Mouse (Mus musculus): ENCODE measurements around the gene Trpm8.

Gene Trpm8

GRCm38 (mm10) chr1:88246386-88246785 lies 31.1 kb upstream of the Trpm8 start:
- no peak for DNase-seq (ENCODE audit: low spot score in 2 of 2)

DNA sequence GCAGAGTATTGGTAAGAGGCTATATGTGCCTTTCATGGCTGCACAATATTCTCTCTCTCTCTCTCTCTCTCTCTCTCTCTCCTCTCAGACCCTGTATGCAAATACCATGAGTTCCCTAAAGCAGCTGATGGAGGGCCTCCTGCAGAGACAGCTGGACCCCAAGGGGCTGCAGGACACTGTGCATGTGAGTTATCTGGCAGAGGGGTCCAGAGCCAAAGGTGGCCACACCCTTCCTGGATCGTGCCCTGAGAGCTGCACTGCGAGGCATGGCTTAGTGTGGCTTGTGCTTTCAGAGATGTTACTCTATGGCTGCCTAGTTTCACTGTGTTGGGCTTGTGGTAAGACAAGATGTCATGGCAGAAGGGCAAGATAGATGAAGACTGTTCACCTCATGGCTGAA lies 29.8 kb upstream of the Trpm8 start:
- DNase-seq (ENCODE audit: low spot score in 2 of 2), result peak in 1 of 2 experiments; percentile 26

GRCm38 (mm10) chr1:88248658-88249057 lies 28.8 kb upstream of the Trpm8 start:
- DNase-seq (ENCODE audit: low spot score in 2 of 2), result no peak

- DNase-seq (ENCODE audit: low spot score in 2 of 2), result no peak
These were observed 27.9 kb upstream of the Trpm8 start for GRCm38 (mm10) chr1:88249596-88249995.

- no peak for DNase-seq (ENCODE audit: low spot score in 2 of 2)
These were observed 27.4 kb upstream of the Trpm8 start for GRCm38 (mm10) chr1:88250023-88250422.

- no peak for DNase-seq (ENCODE audit: low spot score in 2 of 2)
These were observed 24.4 kb upstream of the Trpm8 start for GRCm38 (mm10) chr1:88253106-88253505.

DNA sequence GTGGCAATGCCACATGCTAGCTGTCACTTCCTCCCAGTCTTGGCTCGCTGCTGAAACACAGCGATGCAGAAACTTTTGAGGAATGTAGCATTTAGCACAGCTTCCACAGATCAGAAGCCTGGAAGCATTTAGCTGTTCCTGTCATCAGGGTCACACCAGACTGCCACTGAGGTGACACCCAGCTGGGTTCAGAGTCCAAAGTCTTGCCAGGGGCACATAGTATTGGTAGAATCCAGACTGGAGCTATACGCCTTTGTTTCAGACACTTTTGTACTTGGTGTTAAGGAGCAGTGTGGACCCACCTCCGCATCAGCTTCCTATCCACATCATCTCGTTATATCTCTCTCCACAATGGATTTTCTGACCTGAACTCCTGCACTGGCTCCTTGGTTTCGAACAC lies 23.9 kb upstream of the Trpm8 start:
- DNase-seq (ENCODE audit: low spot score in 2 of 2), result no peak

- DNase-seq (ENCODE audit: low spot score in 2 of 2), result no peak
These were observed 22.5 kb upstream of the Trpm8 start for GRCm38 (mm10) chr1:88254793-88255465.

DNA sequence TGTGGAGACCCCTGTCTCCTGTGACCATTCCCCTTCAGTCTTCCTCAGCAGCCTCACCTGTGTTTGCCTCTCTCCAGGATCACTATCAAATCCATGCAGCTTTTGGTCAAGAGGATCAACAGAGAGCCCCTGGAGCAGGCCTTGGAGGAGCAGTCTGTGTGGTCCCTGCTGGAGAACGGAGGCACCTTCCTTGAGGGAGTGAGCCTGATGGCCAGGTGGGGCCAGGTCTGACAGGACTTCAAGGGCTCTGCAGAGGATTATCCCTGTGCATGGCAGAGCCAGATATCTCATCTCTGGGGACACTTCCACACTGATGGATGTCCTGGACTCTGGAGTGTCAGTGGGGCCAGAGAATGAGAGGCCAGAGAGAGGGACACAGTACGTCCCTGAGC lies 22.0 kb upstream of the Trpm8 start:
- no peak for DNase-seq (ENCODE audit: low spot score in 2 of 2)

GRCm38 (mm10) chr1:88255989-88256754 lies 21.3 kb upstream of the Trpm8 start:
- DNase-seq (ENCODE audit: low spot score in 2 of 2), result no peak

DNA sequence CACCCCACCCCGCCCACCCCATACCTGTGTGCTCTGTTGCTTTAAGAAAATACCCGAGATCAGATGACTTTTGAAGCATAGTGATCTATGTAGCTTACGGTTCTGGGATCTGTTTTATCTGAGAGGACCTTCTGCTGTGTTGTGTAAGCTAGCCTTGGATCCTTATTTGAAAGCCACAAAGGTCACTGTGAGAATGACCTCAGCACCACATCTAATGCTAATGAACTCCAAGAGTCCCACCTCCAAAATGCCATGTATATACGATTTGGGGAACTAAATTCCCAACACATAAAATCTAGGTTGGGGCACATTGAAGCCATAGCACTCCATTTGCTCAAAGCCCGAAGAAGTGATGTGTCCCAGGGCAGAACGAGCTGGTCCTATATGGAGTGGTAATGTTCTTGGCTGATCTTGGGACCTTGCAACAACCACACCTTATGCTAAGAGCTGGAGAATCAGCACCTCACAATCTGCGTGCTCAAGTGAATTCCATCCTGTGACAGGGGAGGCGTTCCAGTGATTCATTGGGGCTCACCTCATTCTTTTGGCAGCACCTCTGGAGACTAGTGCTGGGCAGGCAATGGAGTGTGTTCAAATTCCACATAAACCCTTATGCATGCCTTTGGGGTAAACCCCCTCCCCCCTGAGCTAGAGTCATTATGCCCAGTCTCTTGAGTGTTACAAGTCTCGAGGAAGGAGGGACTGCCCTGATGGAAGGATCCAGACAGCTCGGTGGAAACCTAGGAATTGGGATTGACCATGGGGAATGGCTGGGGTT lies 20.4 kb upstream of the Trpm8 start:
- DNase-seq (ENCODE audit: low spot score in 2 of 2), result no peak

DNA sequence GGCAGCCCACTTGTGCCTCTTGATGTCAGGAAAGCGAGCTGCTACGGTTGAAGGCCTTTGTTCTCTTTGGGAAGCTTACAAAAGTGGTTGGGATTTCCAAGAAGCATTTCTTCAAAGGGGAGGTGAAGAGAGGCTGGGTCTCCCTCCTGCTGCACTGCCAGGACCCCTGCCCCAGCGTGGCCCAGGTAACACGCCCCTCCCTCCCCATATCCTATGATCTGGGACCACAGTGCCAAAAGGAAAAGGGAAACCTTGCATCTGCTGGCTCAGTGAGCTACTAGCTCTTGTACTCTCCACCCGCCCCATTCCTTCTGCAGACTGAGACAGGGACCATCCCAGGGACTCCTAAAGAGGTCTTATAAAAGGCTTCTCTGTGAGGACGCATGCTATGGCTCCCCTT lies 19.8 kb upstream of the Trpm8 start:
- no peak for DNase-seq (ENCODE audit: low spot score in 2 of 2)

DNA sequence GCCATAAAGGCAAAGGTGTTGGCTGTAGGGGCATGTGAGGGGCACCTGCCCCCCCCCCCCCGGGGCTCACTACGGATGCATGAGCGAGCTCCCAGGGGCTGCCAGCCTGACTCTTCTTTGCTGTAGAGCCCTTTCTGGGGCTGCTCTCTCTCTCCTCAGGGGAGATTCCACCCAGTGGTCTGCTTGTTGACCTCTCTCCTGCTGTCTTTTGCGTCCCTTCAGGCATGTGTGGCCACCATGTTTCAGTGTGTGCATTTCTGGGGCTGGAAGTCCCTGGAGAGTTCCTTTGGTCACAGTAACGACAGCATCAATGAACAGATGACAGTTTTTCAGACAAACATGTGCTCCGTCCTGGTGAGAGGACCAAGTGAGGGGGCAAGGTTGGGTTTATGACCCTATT lies 19.1 kb upstream of the Trpm8 start:
- no peak for DNase-seq (ENCODE audit: low spot score in 2 of 2)

- DNase-seq (ENCODE audit: low spot score in 2 of 2), result no peak
These were observed 18.4 kb upstream of the Trpm8 start for GRCm38 (mm10) chr1:88258881-88259642.

DNA sequence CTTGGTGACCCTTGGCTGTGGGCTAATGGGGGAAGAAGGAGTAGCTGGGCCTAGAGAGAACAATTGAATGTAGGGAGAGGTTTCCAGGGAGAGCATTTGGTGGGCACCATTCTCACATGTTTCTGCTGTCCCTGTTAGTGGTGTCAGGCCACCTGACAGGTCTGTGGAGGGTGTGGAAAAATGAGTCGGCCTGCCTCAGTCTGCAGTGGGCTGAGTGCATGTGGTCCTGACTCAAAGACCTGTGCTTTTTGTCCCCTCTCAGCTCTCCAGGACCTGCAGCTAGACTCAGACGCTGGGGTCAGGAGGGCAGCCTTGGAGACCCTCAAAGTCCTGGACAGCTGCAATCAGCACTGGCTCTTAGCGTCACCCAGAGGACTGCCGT lies 17.8 kb upstream of the Trpm8 start:
- no peak for DNase-seq (ENCODE audit: low spot score in 2 of 2)

- DNase-seq (ENCODE audit: low spot score in 2 of 2), result no peak
These were observed 17.3 kb upstream of the Trpm8 start for GRCm38 (mm10) chr1:88260114-88260513.

- peak in 1 of 2 experiments; percentile 14 for DNase-seq (ENCODE audit: low spot score in 2 of 2)
These were observed 16.7 kb upstream of the Trpm8 start for GRCm38 (mm10) chr1:88260604-88261377.

DNA sequence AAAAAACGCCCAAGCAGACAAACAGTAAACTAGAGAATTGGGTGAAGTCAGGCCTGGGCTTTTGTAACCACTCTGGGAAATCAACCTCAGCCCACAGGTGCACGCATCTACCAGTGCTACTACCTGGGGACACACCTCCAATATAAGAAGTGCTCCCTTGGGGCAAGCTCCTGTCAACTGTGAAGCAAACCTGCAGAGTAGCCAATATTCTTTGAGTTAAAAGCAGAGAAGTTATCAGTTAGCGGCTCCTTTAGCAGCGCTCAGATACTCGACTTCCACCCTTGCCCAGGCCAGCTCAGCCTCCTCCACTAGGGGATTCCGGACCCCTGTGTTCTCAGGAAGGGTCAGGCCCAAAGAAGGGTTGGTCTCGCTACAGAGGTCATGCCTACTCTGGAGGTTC lies 15.8 kb upstream of the Trpm8 start:
- no peak for DNase-seq (ENCODE audit: low spot score in 2 of 2)

DNA sequence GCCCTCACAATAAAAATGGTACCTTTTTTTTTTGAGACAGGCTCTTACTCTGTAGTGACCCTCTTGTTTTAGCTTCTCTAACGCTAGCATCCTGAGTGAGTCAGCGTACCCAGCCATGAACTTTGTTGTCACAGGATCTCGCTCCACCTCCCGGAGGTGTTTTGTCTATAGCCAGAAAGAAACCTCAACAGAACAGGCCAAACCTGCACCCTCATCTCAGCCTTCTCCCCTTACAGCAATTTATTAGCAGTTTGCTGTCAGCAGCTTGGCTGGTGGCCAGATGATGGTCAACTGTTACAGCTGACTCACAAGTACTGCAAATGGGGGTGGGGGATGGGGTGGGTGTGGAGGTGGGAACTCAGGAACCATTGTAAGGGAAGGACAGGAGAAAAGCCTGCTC lies 15.2 kb upstream of the Trpm8 start:
- DNase-seq (ENCODE audit: low spot score in 2 of 2), result no peak

GRCm38 (mm10) chr1:88262961-88263360 lies 14.5 kb upstream of the Trpm8 start:
- DNase-seq (ENCODE audit: low spot score in 2 of 2), result no peak

DNA sequence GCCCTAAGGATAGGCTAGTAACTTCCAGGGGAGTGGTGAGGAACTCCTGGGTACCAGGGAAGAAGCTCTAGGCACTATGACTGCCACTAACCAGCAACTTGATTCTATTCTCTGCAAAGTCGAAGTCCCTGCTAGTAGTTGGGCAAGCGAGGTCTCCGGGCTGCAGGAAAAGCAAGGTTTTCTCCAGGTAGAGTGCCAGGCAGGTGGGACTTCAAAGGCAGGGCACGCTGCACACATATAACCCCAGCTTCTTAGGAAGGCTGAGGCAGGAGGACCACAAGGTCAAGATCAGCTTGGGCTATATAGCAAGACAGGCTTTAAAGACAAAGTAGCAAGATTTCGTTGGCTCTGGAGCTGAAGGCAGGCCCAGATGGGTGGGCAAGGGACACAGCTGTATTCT lies 13.7 kb upstream of the Trpm8 start:
- no peak for DNase-seq (ENCODE audit: low spot score in 2 of 2)
